Mouse (Mus musculus) embryonic facial prominence, embryonic 15.5 days (tissue): ENCODE results near the gene Syf2. TPM values are rescaled to one million over a fixed set of nuclear protein-coding genes. Genes with fewer than 3 reads are reported as not detected.
"Not testable (repeated sequence)": the region's sequence is repeated elsewhere in the genome, so short reads cannot be mapped to it uniquely, and the experiment has no call there.

Experiments
- ATAC-seq: fragments of 200-750 bp; cut with Nextera tagmentation; 2 replicates; pipeline ENCODE4 v1.8.0; 2017; ENCODE audit warnings: low read depth, moderate TSS enrichment; ENCODE audit not compliant: insufficient number of reproducible peaks, low FRiP score, low TSS enrichment
- H3K27ac ChIP-seq: fragments of 300-500 bp; sonication (generic); replicated peaks from 2 replicates; pipeline ENCODE4 v1.5.1; 2015; ENCODE audit warnings: mild to moderate bottlenecking, inconsistent platforms
- H3K27me3 ChIP-seq: fragments of 300-500 bp; sonication (generic); 2 replicates; pipeline ENCODE4 v1.6.1; 2015; ENCODE audit warnings: inconsistent platforms
- H3K36me3 ChIP-seq: fragments of 300-500 bp; sonication (generic); 2 replicates; pipeline ENCODE4 v1.6.1; 2015; ENCODE audit warnings: mild to moderate bottlenecking, inconsistent platforms
- H3K4me1 ChIP-seq: fragments of 300-500 bp; sonication (generic); 2 replicates; pipeline ENCODE4 v1.6.1; 2015; ENCODE audit warnings: inconsistent platforms
- H3K4me2 ChIP-seq: fragments of 300-500 bp; sonication (generic); replicated peaks from 2 replicates; pipeline ENCODE4 v1.6.1; 2015; ENCODE audit warnings: mild to moderate bottlenecking, inconsistent platforms
- H3K4me3 ChIP-seq: fragments of 300-500 bp; sonication (generic); replicated peaks from 2 replicates; pipeline ENCODE4 v1.5.1; 2015; ENCODE audit warnings: mild to moderate bottlenecking, inconsistent platforms
- H3K9ac ChIP-seq: fragments of 300-500 bp; sonication (generic); 2 replicates; pipeline ENCODE4 v1.6.1; 2015; ENCODE audit warnings: inconsistent platforms
- H3K9me3 ChIP-seq: fragments of 300-500 bp; sonication (generic); replicated peaks from 2 replicates; pipeline ENCODE4 v1.6.1; 2016; ENCODE audit warnings: inconsistent platforms
- WGBS: fragments of 180-500 bp; shearing (Covaris S2); methylation state at CpG from one replicate; pipeline ENCODE4 v1.1.7; 2015; 5-methylcytosine and 5-hydroxymethylcytosine counted together
- polyA plus RNA-seq: library from polyadenylated mRNA; unstranded; fragments of >200 nt; fragmentation: Nextera tagmentation; extraction: Ambion mirVana; gene quantifications from 2 replicates; pipeline ENCODE4 v1.2.1, GENCODE M21; 2015

Gene Syf2
- polyA plus RNA-seq: 77.8 and 83.6 TPM in 2 replicates

DNA sequence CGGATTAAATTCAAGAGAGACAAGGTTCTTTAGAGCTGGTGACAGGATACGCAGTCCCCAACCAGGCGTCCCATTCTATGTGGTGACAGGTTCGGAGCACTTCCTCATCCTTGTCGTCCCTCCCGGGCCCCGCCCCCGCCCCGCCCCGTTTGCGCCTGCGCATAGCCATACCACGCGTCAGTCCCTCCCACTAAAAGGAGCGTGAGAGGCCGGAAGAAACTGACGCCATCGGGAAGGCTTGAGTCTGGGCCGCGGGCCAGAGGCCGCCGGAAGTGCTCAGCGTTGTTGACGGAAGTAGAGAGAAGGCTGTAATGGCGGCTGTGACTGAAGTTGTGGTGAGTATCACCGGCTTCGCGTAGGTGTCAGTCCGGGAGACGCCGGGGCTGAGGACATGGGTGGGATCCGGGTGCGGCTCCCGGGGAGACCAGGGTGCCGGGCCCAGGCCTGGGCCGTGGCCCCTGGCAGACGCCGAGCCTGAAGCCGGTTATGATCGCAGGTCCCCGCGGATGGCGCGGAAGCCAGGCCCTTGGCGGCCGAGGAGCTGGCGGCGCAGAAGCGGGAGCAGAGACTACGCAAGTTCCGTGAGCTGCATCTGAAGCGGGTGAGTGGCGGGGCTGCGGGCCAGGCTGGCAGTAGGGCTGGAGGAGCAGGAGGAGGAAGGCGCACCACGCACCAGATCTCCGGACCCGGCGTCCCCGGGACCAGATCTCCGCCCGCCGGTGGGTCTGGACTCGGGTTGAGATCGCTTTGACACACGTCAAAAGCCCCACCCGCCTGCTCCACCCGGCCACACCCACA is at the start of gene Syf2:
Gene Syf2, plus strand, starts transcription at position 215 of the 798 bp plus-strand sequence.
- WGBS: under 1% methylated on average over 68 of the region's 68 CpGs
- Histone ChIP-seq H3K27me3 (no peaks in the 10 kb centered on the region), H3K27ac (peak within 1 kb of the TSS; percentile 82), H3K9ac (peak within 1 kb of the TSS; percentile 68), H3K4me1 (peaks cover 22% of the 10 kb centered on the region), H3K4me3 (peak within 1 kb of the TSS; percentile 97), H3K4me2 (peak within 1 kb of the TSS; percentile 82), H3K36me3 (peaks cover 64% of the 10 kb centered on the region), H3K9me3 (no peaks in the 10 kb centered on the region)
- peak; percentile 97 for ATAC-seq

DNA sequence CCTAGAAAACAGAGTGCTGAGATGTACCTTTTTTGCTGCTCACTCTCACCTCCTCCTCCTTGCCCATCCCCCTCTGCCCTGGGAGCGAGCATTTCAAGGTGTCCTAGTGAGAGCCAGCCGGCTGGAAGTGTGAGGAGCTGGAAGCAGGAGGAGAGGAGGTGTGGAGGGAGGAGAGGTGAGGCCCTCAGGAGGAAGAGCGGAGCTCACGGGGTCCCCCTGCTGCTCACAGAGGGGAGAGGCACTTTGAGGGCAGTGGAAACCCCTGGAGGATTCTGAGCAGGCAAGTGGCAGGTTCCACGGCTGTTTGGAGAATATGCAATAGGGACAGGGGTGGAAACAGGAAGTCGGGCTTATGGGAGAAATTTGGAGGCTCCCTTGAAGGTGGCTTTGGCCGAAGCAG is 47.4 kb upstream of the Syf2 start:
- no peaks in the 10 kb centered on the region for H3K9me3 ChIP-seq
- H3K36me3 ChIP-seq: no peaks in the 10 kb centered on the region
- peaks cover 9% of the 10 kb centered on the region for H3K4me1 ChIP-seq
- H3K9ac ChIP-seq: no peak overlapping the region
- no peaks in the 10 kb centered on the region for H3K27me3 ChIP-seq
- H3K4me2 ChIP-seq: no peak overlapping the region
- ATAC-seq: no peak
- H3K4me3 ChIP-seq: no peak overlapping the region
- H3K27ac ChIP-seq: no peak overlapping the region
- 32% methylated on average over 7 of the region's 7 CpGs for WGBS

DNA sequence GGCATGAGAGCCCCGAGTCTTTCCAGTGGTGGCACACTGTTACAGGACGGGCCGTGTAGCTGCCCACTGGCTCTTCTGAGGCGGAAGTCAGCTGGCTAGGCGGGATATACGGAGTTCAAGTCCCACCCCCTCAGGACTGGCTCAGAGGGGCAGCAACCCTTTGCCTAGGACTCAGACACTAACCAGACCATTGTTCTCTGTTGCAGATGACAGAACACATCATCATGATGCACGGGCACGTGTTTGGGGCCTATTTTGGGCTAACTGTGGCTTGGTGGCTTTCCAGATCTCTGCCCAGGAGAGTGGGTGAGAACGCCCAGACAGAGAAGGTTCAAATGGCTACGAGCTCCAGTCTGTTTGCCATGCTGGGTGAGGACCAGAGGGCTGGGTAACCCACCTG is 46.9 kb upstream of the Syf2 start:
- Histone ChIP-seq H3K4me1 (peaks cover 9% of the 10 kb centered on the region), H3K4me3 (no peak overlapping the region), H3K27ac (no peak overlapping the region), H3K36me3 (no peaks in the 10 kb centered on the region), H3K27me3 (no peaks in the 10 kb centered on the region), H3K9ac (no peak overlapping the region), H3K4me2 (no peak overlapping the region), H3K9me3 (no peaks in the 10 kb centered on the region)
- WGBS: 80% methylated on average over 10 of the region's 10 CpGs
- ATAC-seq: no peak

DNA sequence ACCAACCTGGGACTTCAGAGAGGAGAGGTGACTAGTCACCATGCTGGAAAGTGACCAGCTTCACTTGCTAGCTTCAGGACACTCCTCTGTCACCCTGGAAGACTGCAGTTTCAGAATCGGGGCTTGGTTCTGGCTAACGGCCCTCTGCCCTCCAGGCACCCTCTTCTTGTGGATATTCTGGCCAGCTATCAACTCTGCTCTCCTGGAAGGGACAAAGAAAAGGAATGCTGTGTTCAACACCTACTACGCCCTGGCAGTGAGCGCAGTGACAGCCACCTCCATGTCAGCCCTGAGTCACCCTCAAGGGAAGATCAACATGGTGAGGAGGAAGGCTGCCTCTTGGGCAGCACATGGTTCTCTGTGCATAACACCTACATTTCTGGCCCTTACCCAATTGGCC is 46.3 kb upstream of the Syf2 start:
- H3K9ac ChIP-seq: no peak overlapping the region
- no peak overlapping the region for H3K4me2 ChIP-seq
- 93% methylated on average over 4 of the region's 4 CpGs for WGBS
- H3K4me3 ChIP-seq: no peak overlapping the region
- peaks cover 7% of the 10 kb centered on the region for H3K4me1 ChIP-seq
- no peaks in the 10 kb centered on the region for H3K9me3 ChIP-seq
- no peaks in the 10 kb centered on the region for H3K27me3 ChIP-seq
- H3K36me3 ChIP-seq: no peaks in the 10 kb centered on the region
- no peak for ATAC-seq
- no peak overlapping the region for H3K27ac ChIP-seq

- Histone ChIP-seq H3K9me3 (no peaks in the 10 kb centered on the region), H3K4me2 (no peak overlapping the region), H3K27ac (no peak overlapping the region), H3K36me3 (peaks cover 27% of the 10 kb centered on the region), H3K9ac (no peak overlapping the region), H3K4me3 (no peak overlapping the region), H3K4me1 (no peaks in the 10 kb centered on the region), H3K27me3 (no peaks in the 10 kb centered on the region)
- ATAC-seq: no peak
- WGBS: 79% methylated on average over 6 of the region's 6 CpGs
Measured at GRCm38 (mm10) chr4:134892096-134892495, 38.6 kb upstream of the Syf2 start.

- Histone ChIP-seq H3K27me3 (no peaks in the 10 kb centered on the region), H3K4me3 (no peak overlapping the region), H3K4me2 (no peak overlapping the region), H3K27ac (no peak overlapping the region), H3K9me3 (no peaks in the 10 kb centered on the region), H3K4me1 (no peaks in the 10 kb centered on the region), H3K36me3 (peaks cover 76% of the 10 kb centered on the region), H3K9ac (no peak overlapping the region)
- 90% methylated on average over 6 of the region's 6 CpGs for WGBS
- peak; percentile 60; the same call in 1 of the 2 replicates for ATAC-seq
Measured at GRCm38 (mm10) chr4:134897256-134897655, 33.4 kb upstream of the Syf2 start.

DNA sequence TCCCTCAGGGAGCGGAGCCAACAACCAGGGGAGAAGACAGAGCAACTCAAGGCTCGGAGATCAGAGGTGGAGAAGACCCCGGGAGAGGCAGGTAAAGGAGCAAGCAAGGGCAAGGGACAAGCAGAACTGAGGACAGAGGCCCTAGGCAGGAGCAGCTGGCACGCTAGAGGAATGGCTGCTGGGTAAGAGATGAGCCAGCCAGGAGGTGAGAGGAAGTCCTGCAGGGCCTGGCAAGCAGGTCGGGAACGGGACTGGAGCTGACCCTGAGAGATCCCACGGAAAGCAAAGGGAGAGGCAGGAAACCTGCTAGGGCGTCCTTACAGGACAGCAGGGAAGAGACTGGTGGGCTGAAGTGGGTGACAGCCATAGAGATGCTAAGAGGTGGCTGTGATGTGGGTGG is 29.6 kb upstream of the Syf2 start:
- Histone ChIP-seq H3K4me3 (no peak overlapping the region), H3K27ac (no peak overlapping the region), H3K36me3 (peaks cover 97% of the 10 kb centered on the region), H3K9me3 (no peaks in the 10 kb centered on the region), H3K4me2 (no peak overlapping the region), H3K4me1 (no peaks in the 10 kb centered on the region), H3K27me3 (no peaks in the 10 kb centered on the region), H3K9ac (no peak overlapping the region)
- no peak for ATAC-seq
- WGBS: 87% methylated on average over 8 of the region's 8 CpGs

DNA sequence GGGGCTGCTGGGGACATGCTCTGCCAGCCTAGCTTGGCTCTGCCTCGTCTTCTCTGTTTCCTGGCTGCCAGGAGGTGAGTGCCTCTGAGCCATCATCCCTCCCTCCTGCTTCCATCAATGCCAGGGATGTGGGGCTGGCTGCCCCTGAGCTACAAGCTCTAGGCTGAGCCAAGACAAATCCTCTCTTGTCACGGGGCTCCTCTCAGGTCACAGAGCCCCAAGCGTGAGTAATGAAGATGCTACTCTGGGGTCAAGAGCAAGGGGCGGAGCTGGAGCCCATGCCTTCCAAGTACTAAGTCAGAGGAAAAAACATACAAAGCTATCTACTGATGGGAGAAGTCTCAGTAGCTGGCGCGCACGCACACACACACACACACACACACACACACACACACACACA is 27.7 kb upstream of the Syf2 start:
- Histone ChIP-seq H3K9ac (no peak overlapping the region), H3K27ac (no peak overlapping the region), H3K9me3 (no peaks in the 10 kb centered on the region), H3K4me1 (no peaks in the 10 kb centered on the region), H3K4me2 (no peak overlapping the region), H3K36me3 (peaks cover 96% of the 10 kb centered on the region), H3K4me3 (no peak overlapping the region), H3K27me3 (no peaks in the 10 kb centered on the region)
- ATAC-seq: no peak
- WGBS: 75% methylated on average over 7 of the region's 7 CpGs

- H3K36me3 ChIP-seq: peaks cover 48% of the 10 kb centered on the region
- WGBS: 99% methylated on average over 7 of the region's 8 CpGs
Measured at GRCm38 (mm10) chr4:134911406-134911805, 19.3 kb upstream of the Syf2 start.

DNA sequence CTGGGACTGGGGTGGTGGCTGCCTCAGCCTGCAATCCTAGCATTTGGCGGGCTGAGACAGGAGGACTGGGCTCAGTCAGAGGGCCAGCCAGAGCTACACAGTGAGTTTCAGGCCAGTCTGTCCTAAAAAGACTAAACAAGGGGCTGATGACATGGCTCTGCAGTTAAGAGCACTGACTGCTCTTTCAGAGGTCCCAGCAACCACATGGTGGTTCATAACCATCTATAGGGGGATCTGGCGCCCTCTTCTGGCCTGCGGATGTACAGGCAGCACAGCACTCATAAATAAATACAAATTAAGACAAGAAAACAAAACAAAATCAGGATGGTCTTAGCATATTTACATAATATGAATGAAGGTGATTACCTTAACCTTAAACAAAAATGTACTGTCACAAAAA is 17.3 kb upstream of the Syf2 start:
- Histone ChIP-seq H3K27me3 (no peaks in the 10 kb centered on the region), H3K4me2 (peak overlapping the region; percentile 58), H3K4me1 (peaks cover 17% of the 10 kb centered on the region), H3K36me3 (peaks cover 28% of the 10 kb centered on the region), H3K4me3 (peak overlapping the region; percentile 93; the same call in 1 of the 2 replicates), H3K9me3 (no peaks in the 10 kb centered on the region), H3K9ac (no peak overlapping the region), H3K27ac (no peak overlapping the region)
- WGBS: 33% methylated on average over 3 of the region's 3 CpGs
- ATAC-seq: no peak

More at GRCm38 (mm10) chr4:134911406-134911805, 19.3 kb upstream of the Syf2 start:
- H3K4me3 ChIP-seq, H3K4me2 ChIP-seq, H3K27me3 ChIP-seq, H3K9me3 ChIP-seq, ATAC-seq, H3K9ac ChIP-seq, H3K27ac ChIP-seq: not testable (repeated sequence)
- peaks cover 15% of the 10 kb centered on the region for H3K4me1 ChIP-seq

DNA sequence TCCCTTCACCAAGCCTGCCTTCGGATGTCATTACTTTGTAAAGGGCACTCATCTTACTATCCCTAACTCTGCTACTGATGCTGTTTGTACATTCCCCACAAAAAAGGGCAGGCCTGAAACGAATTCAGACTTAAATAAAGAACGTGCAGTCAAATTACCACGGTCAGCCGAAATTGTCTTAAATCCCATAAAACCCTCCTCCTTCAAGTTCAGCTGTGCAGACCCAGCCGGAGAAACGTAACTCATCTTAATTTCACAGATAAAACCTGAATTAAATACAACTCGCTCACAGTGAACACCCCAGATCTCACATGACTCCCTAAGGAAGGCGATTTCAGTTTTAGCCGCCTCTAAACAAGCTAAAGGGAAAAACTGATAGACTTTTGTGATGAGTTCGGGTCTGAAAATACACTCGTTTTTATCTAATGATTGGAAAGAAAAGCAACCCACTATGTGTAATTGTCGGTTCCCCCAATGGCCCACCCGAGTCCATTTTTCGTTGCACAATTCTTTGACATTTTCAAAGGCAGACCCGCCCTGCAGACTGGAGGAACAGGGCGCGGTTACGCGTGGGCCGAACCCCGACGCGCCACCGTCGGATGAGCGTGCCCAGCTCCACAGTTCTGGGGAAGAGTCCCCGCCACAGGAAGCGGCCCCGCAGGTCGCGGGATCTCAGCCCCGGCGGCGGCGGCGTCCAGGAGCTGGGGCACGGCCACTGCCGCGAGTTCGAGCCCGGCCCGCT is 16.4 kb upstream of the Syf2 start:
- Histone ChIP-seq H3K4me3 (peak overlapping the region; percentile 93), H3K27me3 (no peaks in the 10 kb centered on the region), H3K4me2 (peak overlapping the region; percentile 58), H3K36me3 (peaks cover 20% of the 10 kb centered on the region), H3K9me3 (no peaks in the 10 kb centered on the region), H3K9ac (peak overlapping the region; percentile 83), H3K4me1 (peaks cover 18% of the 10 kb centered on the region), H3K27ac (peak overlapping the region; percentile 98)
- under 1% methylated on average over 43 of the region's 43 CpGs for WGBS
- peak; percentile 56 for ATAC-seq
